Comparison of ENCODE assay signal across 37 mouse cellular contexts in genomic region chr4:114773316-114773715, GRCm38 (mm10). TPM values are rescaled to one million over a fixed set of nuclear protein-coding genes. Genes with fewer than 3 reads are reported as not detected.
A peak's percentile ranks its signal among the peaks of the same experiment; 100 is the strongest.
DNase-seq lines count a peak whose midpoint lies in the region; ATAC-seq lines count a peak whose summit lies in the region.
"Had no signal": no experiment of that assay in that cellular context is flagged by ENCODE, and none has a peak within 500 bp of the region (broad histone marks: within the 10 kb centered on the region; RNA-seq: fewer than 3 reads in every experiment).

No protein-coding gene starts in this region.

- no peak for ATAC-seq in hindbrain, embryonic 13.5 days (ENCODE audit: low FRiP score)
- ATAC-seq in limb, embryonic 11.5 days (ENCODE audit: insufficient number of reproducible peaks, low FRiP score, low TSS enrichment, low read depth), result no peak
- ATAC-seq: forebrain, embryonic 16.5 days; lung, postnatal 0 days; midbrain, embryonic 13.5 days had no signal

- H3K27ac ChIP-seq in hindbrain, embryonic 10.5 days, result no peak overlapping the region
- no peak overlapping the region for H3K27ac ChIP-seq in hindbrain, embryonic 13.5 days
- H3K27ac ChIP-seq in limb, embryonic 11.5 days (replicated peaks; ENCODE audit: low read depth, low read length), result no peak overlapping the region
- no peak overlapping the region for H3K27ac ChIP-seq in limb, embryonic 10.5 days
- H3K27ac ChIP-seq: embryonic facial prominence, embryonic 12.5 days; gastrocnemius, adult 2 months; heart, adult 2 months; hindbrain, embryonic 12.5 days; midbrain, embryonic 13.5 days had no signal

- H3K4me2 ChIP-seq in hindbrain, embryonic 13.5 days, result no peak overlapping the region
- H3K4me2 ChIP-seq in limb, embryonic 11.5 days (ENCODE audit: low read depth, severe bottlenecking), result no peak overlapping the region
- H3K4me2 ChIP-seq: embryonic facial prominence, embryonic 12.5 days; hindbrain, embryonic 12.5 days; midbrain, embryonic 13.5 days had no signal

- no peak overlapping the region for H3K4me3 ChIP-seq in hindbrain, embryonic 10.5 days
- H3K4me3 ChIP-seq in hindbrain, embryonic 13.5 days, result no peak overlapping the region
- H3K4me3 ChIP-seq in limb, embryonic 11.5 days (ENCODE audit: low read depth, low read length), result no peak overlapping the region
- H3K4me3 ChIP-seq in limb, embryonic 10.5 days, result no peak overlapping the region
- H3K4me3 ChIP-seq: embryonic facial prominence, embryonic 12.5 days; gastrocnemius, adult 2 months; heart, adult 2 months; hindbrain, embryonic 12.5 days; megakaryocyte, embryonic 14.5 days; midbrain, embryonic 13.5 days had no signal

- H3K36me3 ChIP-seq in hindbrain, embryonic 10.5 days, result no peaks in the 10 kb centered on the region
- no peaks in the 10 kb centered on the region for H3K36me3 ChIP-seq in hindbrain, embryonic 13.5 days
- no peaks in the 10 kb centered on the region for H3K36me3 ChIP-seq in limb, embryonic 11.5 days (ENCODE audit: control insufficient read depth, insufficient read depth, low read length)
- H3K36me3 ChIP-seq in limb, embryonic 10.5 days, result no peaks in the 10 kb centered on the region
- H3K36me3 ChIP-seq: embryonic facial prominence, embryonic 12.5 days; hindbrain, embryonic 12.5 days; midbrain, embryonic 13.5 days had no signal

- peak; percentile 1 for DNase-seq in hindbrain, embryonic 10.5 days (ENCODE audit: low spot score)
- peak; percentile 10 for DNase-seq in limb, embryonic 11.5 days (ENCODE audit: low spot score)
- DNase-seq in limb, embryonic 10.5 days (ENCODE audit: low spot score), result no peak
- DNase-seq in spleen, postnatal 4 days (ENCODE audit: low spot score in 2 of 2), result peak; percentile 8 to 30
- no peak for DNase-seq in spleen, postnatal 10 days (ENCODE audit: low spot score in 2 of 2)
- DNase-seq in layer of hippocampus, postnatal 14 days (ENCODE audit: low spot score in 2 of 2), result peak; percentile 25 to 50
- no peak for DNase-seq in left cerebral cortex, adult 9 months (ENCODE audit: low spot score in 2 of 2)
- DNase-seq: adrenal gland, postnatal 25 days; cerebellum, adult 8-10 months; cerebellum, postnatal 36 days; gastrocnemius, adult 2 months; gastrocnemius, postnatal 36 days; heart, adult 2 months; kidney, adult 11 months; kidney, postnatal 14 days; left cerebral cortex, postnatal 4 days; lung, adult 18-20 months; lung, postnatal 4 days; right cerebral cortex, postnatal 25 days; thymus, adult 2 months; thymus, postnatal 36 days had no signal

- H3K4me1 ChIP-seq in hindbrain, embryonic 10.5 days (replicated peaks), result peaks cover 16% of the 10 kb centered on the region
- no peaks in the 10 kb centered on the region for H3K4me1 ChIP-seq in hindbrain, embryonic 13.5 days (replicated peaks)
- H3K4me1 ChIP-seq in limb, embryonic 11.5 days (ENCODE audit: control insufficient read depth, insufficient read depth, low read length), result peaks cover 7% of the 10 kb centered on the region
- peaks cover 29% of the 10 kb centered on the region for H3K4me1 ChIP-seq in limb, embryonic 10.5 days
- H3K4me1 ChIP-seq: hindbrain, embryonic 12.5 days; midbrain, embryonic 13.5 days had no signal

- H3K27me3 ChIP-seq in hindbrain, embryonic 10.5 days (ENCODE audit: insufficient read depth, poor library complexity, severe bottlenecking), result peaks cover 6% of the 10 kb centered on the region; the same call in 1 of the 2 replicates
- H3K27me3 ChIP-seq in hindbrain, embryonic 13.5 days, result 0 out of 2 replicates have a peak, but pooled peaks cover 2% of the 10 kb centered on the region
- no peaks in the 10 kb centered on the region for H3K27me3 ChIP-seq in limb, embryonic 11.5 days (ENCODE audit: control insufficient read depth, insufficient read depth, low read length)
- peaks cover 48% of the 10 kb centered on the region for H3K27me3 ChIP-seq in limb, embryonic 10.5 days (ENCODE audit: low read depth, poor library complexity, severe bottlenecking)
- H3K27me3 ChIP-seq: hindbrain, embryonic 12.5 days; midbrain, embryonic 13.5 days had no signal

- 92% methylated on average over 1 of the region's 1 CpGs for WGBS in hindbrain, embryonic 10.5 days
- WGBS in hindbrain, embryonic 13.5 days, result 90% methylated on average over 1 of the region's 1 CpGs
- WGBS in limb, embryonic 11.5 days, result 85% methylated on average over 1 of the region's 1 CpGs
- 89% methylated on average over 1 of the region's 1 CpGs for WGBS in limb, embryonic 10.5 days

- no peaks in the 10 kb centered on the region for H3K9me3 ChIP-seq in hindbrain, embryonic 10.5 days
- no peaks in the 10 kb centered on the region for H3K9me3 ChIP-seq in hindbrain, embryonic 13.5 days
- no peaks in the 10 kb centered on the region for H3K9me3 ChIP-seq in limb, embryonic 11.5 days (ENCODE audit: control insufficient read depth, low read length)
- H3K9me3 ChIP-seq in limb, embryonic 10.5 days (replicated peaks), result no peaks in the 10 kb centered on the region
- H3K9me3 ChIP-seq: embryonic facial prominence, embryonic 12.5 days; hindbrain, embryonic 12.5 days; megakaryocyte, embryonic 14.5 days; midbrain, embryonic 13.5 days had no signal

- no peak overlapping the region for H3K9ac ChIP-seq in hindbrain, embryonic 13.5 days
- H3K9ac ChIP-seq in limb, embryonic 11.5 days (ENCODE audit: low read length), result no peak overlapping the region
- H3K9ac ChIP-seq: embryonic facial prominence, embryonic 12.5 days; hindbrain, embryonic 12.5 days; midbrain, embryonic 13.5 days had no signal

RNA-seq across cellular contexts. Expression of gene Gm12830, which starts 48.2 kb away (rescaled TPM):
- not detected in 2 replicates for polyA plus RNA-seq in hindbrain, embryonic 10.5 days (2016; fragmentation: Nextera tagmentation; extraction: Ambion mirVana)
- not detected in 2 replicates for polyA plus RNA-seq in hindbrain, embryonic 13.5 days (2015; fragmentation: Nextera tagmentation; extraction: Ambion mirVana)
- not detected in 2 replicates for polyA plus RNA-seq in limb, embryonic 11.5 days (2014; fragmentation: Nextera tagmentation; extraction: Ambion mirVana)
- polyA plus RNA-seq in limb, embryonic 10.5 days (2016; fragmentation: Nextera tagmentation; extraction: Ambion mirVana), result not detected in 2 replicates
- total RNA-seq in layer of hippocampus, postnatal 14 days (2021), result not detected
- total RNA-seq: adrenal gland, adult 18-20 months; adrenal gland, postnatal 25 days; gastrocnemius, adult 2 months; gastrocnemius, postnatal 36 days; heart, adult 2 months; heart, postnatal 25 days; layer of hippocampus, adult 18-20 months; left cerebral cortex, adult 8-10 months; left cerebral cortex, postnatal 4 days; liver, adult 2 months; monocyte, adult 5-6 weeks; neutrophil, adult 5-6 weeks had no signal
- polyA plus RNA-seq: brain, embryonic 14.5 days; embryonic facial prominence, embryonic 12.5 days; forebrain, embryonic 16.5 days; heart, adult 2 months; heart, embryonic 14.5 days; hindbrain, embryonic 12.5 days; liver, adult 2 months; lung, postnatal 0 days; thymus, adult 2 months had no signal

Comparison
In these comparisons a context has a peak if more than half of its experiments do, and no peak if none do; other contexts are left out.
1. DNase-seq: peak in hindbrain, embryonic 10.5 days (single experiment), limb, embryonic 11.5 days (single experiment), spleen, postnatal 4 days (2 of 2) and layer of hippocampus, postnatal 14 days (2 of 2); none in limb, embryonic 10.5 days (single experiment), spleen, postnatal 10 days (0 of 2) and left cerebral cortex, adult 9 months (0 of 2).